Mouse (Mus musculus): ENCODE measurements around the gene Fibp. TPM values are rescaled to one million over a fixed set of nuclear protein-coding genes. Genes with fewer than 3 reads are reported as not detected.

Gene Fibp
- polyA plus RNA-seq, 1 experiment from 2014 or later, result 150 TPM

DNA sequence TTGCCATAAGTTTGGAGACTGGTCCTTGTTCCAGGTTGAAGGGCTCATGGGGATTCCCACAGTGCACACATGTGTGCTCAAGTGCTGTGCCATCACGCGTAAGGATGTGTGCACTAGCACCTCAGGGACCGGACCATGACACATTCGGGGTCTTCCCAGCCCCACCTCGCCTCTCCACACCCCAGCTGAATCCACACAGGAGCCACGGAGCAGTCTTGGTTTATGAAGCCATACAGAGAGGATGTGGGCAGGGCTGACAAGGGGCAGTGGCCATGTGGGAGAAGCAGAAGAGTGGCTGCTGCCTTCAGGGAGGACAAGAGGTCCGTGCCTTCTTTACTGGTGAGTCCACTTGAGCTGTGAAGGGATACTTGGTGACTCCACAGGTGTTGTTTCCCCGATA is 4.6 kb downstream of the Fibp start:
- Histone ChIP-seq H3K4me3 (replicated peaks; ENCODE audit: low read depth, low read length) (no peak overlapping the region), H3K4me2 (ENCODE audit: low read length) (no peak overlapping the region), H3K27ac (no peak overlapping the region), H3K27me3 (ENCODE audit: insufficient read depth, low read length) (no peaks in the 10 kb centered on the region), H3K36me3 (ENCODE audit: insufficient read depth, low read length) (peaks cover 44% of the 10 kb centered on the region), H3K9ac (ENCODE audit: low read depth, low read length) (no peak overlapping the region), H3K9me3 (replicated peaks; ENCODE audit: low read length) (no peaks in the 10 kb centered on the region), H3K4me1 (replicated peaks; ENCODE audit: insufficient read depth, low read length) (peaks cover 11% of the 10 kb centered on the region)
- no peak for TF ChIP-seq CTCF (IDR thresholded peaks at IDR 0.05; ENCODE audit: low read depth)
- no peak for DNase-seq (ENCODE audit: low spot score)
- 92% methylated on average over 8 of the region's 8 CpGs for WGBS
- ATAC-seq (replicated peaks; ENCODE audit: low FRiP score, low read depth), result no peak

DNA sequence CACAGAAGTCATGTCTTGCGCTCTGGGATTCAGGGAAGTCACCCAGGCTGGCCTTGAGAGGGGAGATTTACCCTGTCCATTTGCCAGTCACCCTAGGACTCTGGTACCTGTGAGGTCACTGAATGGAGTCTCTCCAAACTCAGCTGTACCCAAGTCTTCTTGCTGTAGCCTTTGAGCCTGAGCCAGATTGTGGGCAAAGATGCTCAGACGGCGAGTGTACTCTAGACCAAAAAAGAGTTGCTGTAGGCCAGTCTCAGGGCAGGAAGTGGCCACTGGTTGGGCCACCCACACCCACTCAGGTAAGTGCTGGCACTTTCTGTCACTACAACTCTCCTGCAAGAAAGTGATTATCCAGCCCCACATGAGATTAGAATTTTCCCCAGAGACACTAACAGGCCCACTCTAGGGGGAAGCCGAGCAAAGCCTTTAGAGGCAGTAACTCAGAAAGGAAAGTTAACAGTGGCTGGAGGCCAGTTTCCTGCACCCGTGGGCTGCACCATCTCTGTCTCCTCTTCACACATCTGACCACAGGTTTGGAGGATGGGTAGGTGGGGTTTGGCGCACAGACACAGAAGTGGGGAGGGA is 6.6 kb downstream of the Fibp start:
- DNase-seq (ENCODE audit: low spot score) (no peak), ATAC-seq (replicated peaks; ENCODE audit: low FRiP score, low read depth) (no peak)
- no peak for TF ChIP-seq CTCF (IDR thresholded peaks at IDR 0.05; ENCODE audit: low read depth)
- H3K4me2 ChIP-seq (ENCODE audit: low read length), result no peak overlapping the region
- no peak overlapping the region for H3K4me3 ChIP-seq (replicated peaks; ENCODE audit: low read depth, low read length)
- no peaks in the 10 kb centered on the region for H3K27me3 ChIP-seq (ENCODE audit: insufficient read depth, low read length)
- H3K36me3 ChIP-seq (ENCODE audit: insufficient read depth, low read length), result peaks cover 44% of the 10 kb centered on the region
- H3K9ac ChIP-seq (ENCODE audit: low read depth, low read length), result no peak overlapping the region
- peaks cover 5% of the 10 kb centered on the region; the same call in 1 of the 2 replicates for H3K4me1 ChIP-seq (replicated peaks; ENCODE audit: insufficient read depth, low read length)
- no peaks in the 10 kb centered on the region for H3K9me3 ChIP-seq (replicated peaks; ENCODE audit: low read length)
- no peak overlapping the region for H3K27ac ChIP-seq
- 89% methylated on average over 6 of the region's 6 CpGs for WGBS

- Histone ChIP-seq H3K36me3 (ENCODE audit: insufficient read depth, low read length) (peaks cover 32% of the 10 kb centered on the region), H3K9ac (ENCODE audit: low read depth, low read length) (no peak within 1 kb of the TSS), H3K4me3 (replicated peaks; ENCODE audit: low read depth, low read length) (no peak within 1 kb of the TSS), H3K4me1 (replicated peaks; ENCODE audit: insufficient read depth, low read length) (peaks cover 5% of the 10 kb centered on the region; the same call in 1 of the 2 replicates), H3K9me3 (replicated peaks; ENCODE audit: low read length) (no peaks in the 10 kb centered on the region), H3K27ac (no peak within 1 kb of the TSS), H3K4me2 (ENCODE audit: low read length) (no peak within 1 kb of the TSS), H3K27me3 (ENCODE audit: insufficient read depth, low read length) (no peaks in the 10 kb centered on the region)
- WGBS, result 52% methylated on average over 5 of the region's 5 CpGs
- ATAC-seq (replicated peaks; ENCODE audit: low FRiP score, low read depth), result no peak
- no peak for TF ChIP-seq CTCF (IDR thresholded peaks at IDR 0.05; ENCODE audit: low read depth)
- DNase-seq (ENCODE audit: low spot score), result no peak
Observed at GRCm38 (mm10) chr19:5468374-5468773, 8.0 kb downstream of the Fibp start, which contains the start of gene Ctsw. TSS of gene Ctsw (minus strand) at chr19:5468507.

- no peak for TF ChIP-seq CTCF (IDR thresholded peaks at IDR 0.05; ENCODE audit: low read depth)
- no peak for ATAC-seq (replicated peaks; ENCODE audit: low FRiP score, low read depth)
- no peaks in the 10 kb centered on the region for H3K27me3 ChIP-seq (ENCODE audit: insufficient read depth, low read length)
- no peaks in the 10 kb centered on the region for H3K9me3 ChIP-seq (replicated peaks; ENCODE audit: low read length)
- no peak overlapping the region for H3K9ac ChIP-seq (ENCODE audit: low read depth, low read length)
- 52% methylated on average over 5 of the region's 5 CpGs for WGBS
- no peak overlapping the region for H3K4me2 ChIP-seq (ENCODE audit: low read length)
- no peak overlapping the region for H3K27ac ChIP-seq
- peaks cover 7% of the 10 kb centered on the region for H3K36me3 ChIP-seq (ENCODE audit: insufficient read depth, low read length)
- H3K4me3 ChIP-seq (replicated peaks; ENCODE audit: low read depth, low read length), result no peak overlapping the region
- DNase-seq (ENCODE audit: low spot score), result no peak
- peaks cover 12% of the 10 kb centered on the region for H3K4me1 ChIP-seq (replicated peaks; ENCODE audit: insufficient read depth, low read length)
Observed at GRCm38 (mm10) chr19:5471846-5472245, 11.4 kb downstream of the Fibp start.

- Histone ChIP-seq H3K4me2 (ENCODE audit: low read length) (no peak overlapping the region), H3K27me3 (ENCODE audit: insufficient read depth, low read length) (no peaks in the 10 kb centered on the region), H3K4me1 (replicated peaks; ENCODE audit: insufficient read depth, low read length) (peaks cover 12% of the 10 kb centered on the region), H3K36me3 (ENCODE audit: insufficient read depth, low read length) (no peaks in the 10 kb centered on the region), H3K9ac (ENCODE audit: low read depth, low read length) (no peak overlapping the region), H3K4me3 (replicated peaks; ENCODE audit: low read depth, low read length) (no peak overlapping the region), H3K9me3 (replicated peaks; ENCODE audit: low read length) (no peaks in the 10 kb centered on the region), H3K27ac (no peak overlapping the region)
- DNase-seq (ENCODE audit: low spot score) (no peak), ATAC-seq (replicated peaks; ENCODE audit: low FRiP score, low read depth) (no peak)
- TF ChIP-seq CTCF (IDR thresholded peaks at IDR 0.05; ENCODE audit: low read depth), result peak; percentile 51
- WGBS, result 67% methylated on average over 3 of the region's 3 CpGs
Observed at GRCm38 (mm10) chr19:5472857-5473256, 12.4 kb downstream of the Fibp start.

DNA sequence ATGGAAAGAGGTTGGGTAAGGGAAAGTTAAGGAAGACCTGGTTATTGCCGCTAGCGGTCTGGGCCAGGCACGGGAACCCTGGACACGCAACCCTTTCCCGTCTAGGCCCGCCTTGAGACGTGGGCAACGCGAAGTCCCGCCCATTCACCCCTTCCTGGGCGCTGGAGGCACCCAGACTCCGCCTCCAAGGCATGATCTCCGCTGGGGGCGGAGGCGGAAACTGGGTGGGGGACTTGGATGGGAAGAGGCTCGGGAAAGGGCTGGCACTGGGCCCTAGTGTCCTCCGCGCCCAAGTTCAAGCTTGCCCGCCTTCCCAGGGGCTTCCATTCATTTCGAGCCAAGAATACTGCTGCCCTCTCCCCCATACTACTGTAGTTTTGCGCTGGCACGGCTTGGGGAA is 13.3 kb downstream of the Fibp start, which contains the start of gene Efemp2:
TSS of gene Efemp2 (plus strand) at position 235 of the 400 bp plus-strand sequence.
- ATAC-seq (replicated peaks; ENCODE audit: low FRiP score, low read depth) (peak; percentile 65; the same call in 1 of the 2 replicates), DNase-seq (ENCODE audit: low spot score) (peak; percentile 86)
- no peaks in the 10 kb centered on the region for H3K36me3 ChIP-seq (ENCODE audit: insufficient read depth, low read length)
- H3K27me3 ChIP-seq (ENCODE audit: insufficient read depth, low read length), result no peaks in the 10 kb centered on the region
- H3K4me3 ChIP-seq (replicated peaks; ENCODE audit: low read depth, low read length), result peak within 1 kb of the TSS; percentile 58
- H3K27ac ChIP-seq, result peak within 1 kb of the TSS; percentile 85
- peaks cover 12% of the 10 kb centered on the region; the same call in 1 of the 2 replicates for H3K4me1 ChIP-seq (replicated peaks; ENCODE audit: insufficient read depth, low read length)
- peak; percentile 23; the same call in 1 of the 2 replicates for TF ChIP-seq CTCF (IDR thresholded peaks at IDR 0.05; ENCODE audit: low read depth)
- H3K4me2 ChIP-seq (ENCODE audit: low read length), result peak within 1 kb of the TSS; percentile 90
- H3K9ac ChIP-seq (ENCODE audit: low read depth, low read length), result peak within 1 kb of the TSS; percentile 79
- no peaks in the 10 kb centered on the region for H3K9me3 ChIP-seq (replicated peaks; ENCODE audit: low read length)
- under 1% methylated on average over 22 of the region's 22 CpGs for WGBS
